Comparison of ENCODE assay signal across 9 mouse cellular contexts in the genomic region with DNA sequence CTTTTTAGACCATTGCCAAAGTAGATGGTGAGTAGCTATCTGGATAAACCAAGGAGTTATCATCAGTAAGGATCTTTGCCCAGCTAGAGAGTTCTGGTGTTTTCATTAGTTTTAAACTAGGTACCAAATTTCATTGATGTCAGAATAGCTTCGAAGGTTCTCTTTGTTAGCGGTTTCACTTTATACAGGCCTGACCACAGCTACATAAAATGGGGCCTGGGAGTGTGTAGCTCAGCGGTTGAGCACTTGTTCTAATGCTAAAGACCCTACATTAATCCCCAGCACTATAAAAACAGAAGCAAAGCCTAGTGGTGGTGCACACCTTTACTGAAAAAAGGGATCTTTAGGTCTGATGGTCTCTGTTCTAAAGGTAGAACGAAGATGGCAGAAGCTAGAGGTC. TPM values are rescaled to one million over a fixed set of nuclear protein-coding genes. Genes with fewer than 3 reads are reported as not detected.
DNase-seq lines count a peak whose midpoint lies in the region; ATAC-seq lines count a peak whose summit lies in the region.
"Had no signal": no experiment of that assay in that cellular context is flagged by ENCODE, and none has a peak within 500 bp of the region (broad histone marks: within the 10 kb centered on the region; RNA-seq: fewer than 3 reads in every experiment).

No protein-coding gene starts in this region.

- peak overlapping the region; percentile 65 for H3K4me2 ChIP-seq in liver, embryonic 11.5 days
- peak overlapping the region; percentile 66 for H3K4me2 ChIP-seq in forebrain, embryonic 15.5 days (replicated peaks)
- peak overlapping the region; percentile 92 for H3K4me2 ChIP-seq in limb, embryonic 13.5 days (replicated peaks)
- peak overlapping the region; percentile 92 for H3K4me2 ChIP-seq in neural tube, embryonic 14.5 days (ENCODE audit: low read depth, low read length)

- no peak for ATAC-seq in liver, embryonic 11.5 days (replicated peaks; ENCODE audit: low FRiP score)
- no peak for ATAC-seq in forebrain, embryonic 15.5 days (replicated peaks)
- ATAC-seq in limb, embryonic 13.5 days (ENCODE audit: low FRiP score, low read depth), result no peak
- no peak for ATAC-seq in neural tube, embryonic 14.5 days (ENCODE audit: low read depth)
- ATAC-seq in CD4-positive, CD25-positive, alpha-beta regulatory T cell, adult 4 months, result no peak

- no peak for DNase-seq in liver, embryonic 11.5 days (ENCODE audit: low spot score)
- no peak for DNase-seq in liver
- DNase-seq in adrenal gland, postnatal 36 days, result no peak
- DNase-seq: lung, postnatal 4 days had no signal

- H3K27ac ChIP-seq in liver, embryonic 11.5 days (ENCODE audit: low read depth, low read length), result peak overlapping the region; percentile 85
- no peak overlapping the region for H3K27ac ChIP-seq in forebrain, embryonic 15.5 days (replicated peaks)
- no peak overlapping the region for H3K27ac ChIP-seq in limb, embryonic 13.5 days
- H3K27ac ChIP-seq in neural tube, embryonic 14.5 days (ENCODE audit: low read depth, low read length), result no peak overlapping the region

- H3K36me3 ChIP-seq in liver, embryonic 11.5 days (ENCODE audit: control insufficient read depth, insufficient read depth, low read length), result peaks cover 5% of the 10 kb centered on the region; the same call in 1 of the 2 replicates
- peaks cover 14% of the 10 kb centered on the region for H3K36me3 ChIP-seq in forebrain, embryonic 15.5 days
- H3K36me3 ChIP-seq in limb, embryonic 13.5 days, result peaks cover 15% of the 10 kb centered on the region
- peaks cover 4% of the 10 kb centered on the region for H3K36me3 ChIP-seq in neural tube, embryonic 14.5 days (ENCODE audit: control insufficient read depth, insufficient read depth, low read length)

- no peaks in the 10 kb centered on the region for H3K27me3 ChIP-seq in liver, embryonic 11.5 days (replicated peaks; ENCODE audit: control insufficient read depth, insufficient read depth, low read length)
- no peaks in the 10 kb centered on the region for H3K27me3 ChIP-seq in forebrain, embryonic 15.5 days
- H3K27me3 ChIP-seq in limb, embryonic 13.5 days, result no peaks in the 10 kb centered on the region
- no peaks in the 10 kb centered on the region for H3K27me3 ChIP-seq in neural tube, embryonic 14.5 days (ENCODE audit: control insufficient read depth, insufficient read depth, low read length)
- H3K27me3 ChIP-seq: Patski had no signal

- H3K9me3 ChIP-seq in liver, embryonic 11.5 days (ENCODE audit: control insufficient read depth, low read length), result no peaks in the 10 kb centered on the region
- H3K9me3 ChIP-seq in forebrain, embryonic 15.5 days, result no peaks in the 10 kb centered on the region
- no peaks in the 10 kb centered on the region for H3K9me3 ChIP-seq in limb, embryonic 13.5 days
- H3K9me3 ChIP-seq in neural tube, embryonic 14.5 days (ENCODE audit: control insufficient read depth, low read length), result no peaks in the 10 kb centered on the region

- H3K9ac ChIP-seq in liver, embryonic 11.5 days (ENCODE audit: low read depth, low read length), result peak overlapping the region; percentile 98
- peak overlapping the region; percentile 91; the same call in 1 of the 2 replicates for H3K9ac ChIP-seq in forebrain, embryonic 15.5 days (replicated peaks)
- H3K9ac ChIP-seq in limb, embryonic 13.5 days, result peak overlapping the region; percentile 96; the same call in 1 of the 2 replicates
- H3K9ac ChIP-seq in neural tube, embryonic 14.5 days (replicated peaks; ENCODE audit: low read depth, low read length), result no peak overlapping the region; the same call in 1 of the 2 replicates

- H3K4me3 ChIP-seq in liver, embryonic 11.5 days (ENCODE audit: low read depth, low read length), result peak overlapping the region; percentile 99
- peak overlapping the region; percentile 89 for H3K4me3 ChIP-seq in forebrain, embryonic 15.5 days
- peak overlapping the region; percentile 99; the same call in 1 of the 2 replicates for H3K4me3 ChIP-seq in limb, embryonic 13.5 days
- H3K4me3 ChIP-seq in neural tube, embryonic 14.5 days (ENCODE audit: low read depth, low read length), result peak overlapping the region; percentile 77

- peaks cover 11% of the 10 kb centered on the region for H3K4me1 ChIP-seq in liver, embryonic 11.5 days (replicated peaks; ENCODE audit: control insufficient read depth, insufficient read depth, low read length)
- H3K4me1 ChIP-seq in forebrain, embryonic 15.5 days, result peaks cover 18% of the 10 kb centered on the region
- peaks cover 12% of the 10 kb centered on the region for H3K4me1 ChIP-seq in limb, embryonic 13.5 days
- peaks cover 13% of the 10 kb centered on the region for H3K4me1 ChIP-seq in neural tube, embryonic 14.5 days (ENCODE audit: control insufficient read depth, insufficient read depth, low read length)

- 67% methylated on average over 4 of the region's 4 CpGs for WGBS in liver, embryonic 11.5 days
- 61% methylated on average over 4 of the region's 4 CpGs for WGBS in forebrain, embryonic 15.5 days
- 72% methylated on average over 4 of the region's 4 CpGs for WGBS in limb, embryonic 13.5 days
- WGBS in neural tube, embryonic 14.5 days, result 76% methylated on average over 4 of the region's 4 CpGs

RNA-seq across cellular contexts. Expression of gene Metap2, which starts 6.3 kb away (rescaled TPM):
- 397 and 398 TPM in 2 replicates for polyA plus RNA-seq in liver, embryonic 11.5 days (2014; fragmentation: Nextera tagmentation; extraction: Ambion mirVana)
- polyA plus RNA-seq in forebrain, embryonic 15.5 days (2015; fragmentation: Nextera tagmentation; extraction: Ambion mirVana), result 166 and 170 TPM in 2 replicates
- polyA plus RNA-seq in limb, embryonic 13.5 days (2015; fragmentation: Nextera tagmentation; extraction: Ambion mirVana), result 188 and 194 TPM in 2 replicates
- 165 and 189 TPM in 2 replicates for polyA plus RNA-seq in neural tube, embryonic 14.5 days (2014; fragmentation: Nextera tagmentation; extraction: Ambion mirVana)
- 100 to 1,000 TPM; 181 to 185 TPM for total RNA-seq in adrenal gland, postnatal 36 days (2021)
- 100 to 1,000 TPM; 169 to 171 TPM for polyA plus RNA-seq in CD4-positive, CD25-positive, alpha-beta regulatory T cell, adult 4 months (2017; shearing (Covaris generic))

RNA-seq across cellular contexts. Expression of gene Usp44, which starts 59.2 kb away (rescaled TPM):
- polyA plus RNA-seq in liver, embryonic 11.5 days (2014; fragmentation: Nextera tagmentation; extraction: Ambion mirVana), result 4.0 and 4.3 TPM in 2 replicates
- polyA plus RNA-seq in forebrain, embryonic 15.5 days (2015; fragmentation: Nextera tagmentation; extraction: Ambion mirVana), result 0.70 and 0.88 TPM in 2 replicates
- 0.88 and 1.2 TPM in 2 replicates for polyA plus RNA-seq in limb, embryonic 13.5 days (2015; fragmentation: Nextera tagmentation; extraction: Ambion mirVana)
- 0.13 and 0.17 TPM in 2 replicates for polyA plus RNA-seq in neural tube, embryonic 14.5 days (2014; fragmentation: Nextera tagmentation; extraction: Ambion mirVana)
- not detected for total RNA-seq in adrenal gland, postnatal 36 days (2021)
- polyA plus RNA-seq in CD4-positive, CD25-positive, alpha-beta regulatory T cell, adult 4 months (2017; shearing (Covaris generic)), result not detected
